Mouse (Mus musculus): ENCODE data around the gene Mfsd11. TPM values are rescaled to one million over a fixed set of nuclear protein-coding genes. Genes with fewer than 3 reads are reported as not detected.

The Mfsd11 gene
- polyA plus RNA-seq, 1 experiment: 36.6 TPM

DNA sequence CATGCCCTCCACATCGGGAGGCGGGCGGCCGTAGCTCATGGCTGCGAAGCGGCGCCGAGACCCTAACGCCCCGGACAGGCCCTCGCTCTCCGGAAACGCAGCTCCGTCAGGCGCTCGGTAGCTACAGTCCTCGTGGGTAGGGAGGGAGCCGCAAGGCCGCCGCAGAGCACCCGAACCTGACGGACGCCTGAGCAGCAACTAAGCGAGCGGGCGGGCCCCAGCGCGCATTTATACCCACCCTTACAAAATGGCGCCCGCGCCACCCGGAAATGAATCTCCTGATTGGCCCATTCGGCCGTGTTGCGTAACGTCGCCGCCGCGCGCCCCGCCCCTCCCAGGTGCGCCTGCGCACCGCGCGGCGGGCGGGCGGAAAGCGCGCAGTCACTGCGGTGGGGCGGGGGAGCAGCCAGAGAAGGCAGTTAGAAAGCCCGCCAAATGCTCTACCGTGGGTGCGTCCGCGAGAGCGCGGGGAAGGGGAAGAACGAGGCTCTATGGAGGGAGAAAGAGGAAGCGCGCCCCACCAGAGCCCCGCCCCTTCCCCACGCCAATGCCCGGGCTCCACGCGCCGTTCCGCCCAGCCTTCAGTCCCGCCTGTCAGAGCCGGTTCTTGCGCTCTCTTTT is 761 bp downstream of the Mfsd11 start, which contains the start of gene Srsf2:
TSS of gene Srsf2 (minus strand) at position 204 of the 621 bp plus-strand sequence.
- H3K4me1 ChIP-seq (ENCODE audit: control insufficient read depth, insufficient read depth, low read length): peaks cover 8% of the 10 kb centered on the region
- peak; percentile 99 for TF ChIP-seq POLR2A (IDR thresholded peaks at IDR 0.05; ENCODE audit: low read depth, low read length)
- TF ChIP-seq CTCF (IDR thresholded peaks at IDR 0.05; ENCODE audit: borderline replicate concordance, insufficient read depth, low read length): no peak
- peak within 1 kb of the TSS; percentile 95 for H3K27ac ChIP-seq (ENCODE audit: insufficient read depth, low read length)
- peak within 1 kb of the TSS; percentile 96 for H3K4me3 ChIP-seq (ENCODE audit: insufficient read depth, low read length)

DNA sequence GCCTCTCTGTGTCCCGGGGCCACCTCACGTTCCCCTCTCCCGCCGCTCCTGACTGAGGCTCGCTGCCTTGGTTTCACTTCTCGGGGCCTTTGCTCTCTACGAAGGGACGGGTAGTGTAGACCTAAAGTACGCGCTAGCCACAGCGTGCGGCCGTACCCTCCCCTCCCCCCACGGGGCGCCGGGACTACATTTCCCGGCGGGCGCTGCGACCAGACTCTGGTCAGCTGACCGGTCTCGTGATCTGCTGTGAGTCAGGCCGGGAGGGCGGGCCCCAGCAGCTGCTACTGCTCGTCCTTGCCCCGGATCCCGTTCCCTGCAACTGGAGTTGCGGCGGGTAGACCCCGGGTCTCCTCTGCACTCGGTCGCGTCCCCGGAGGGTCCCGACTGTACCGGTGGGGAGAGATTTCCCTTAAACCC is 1.3 kb downstream of the Mfsd11 start:
- Histone ChIP-seq H3K27ac (ENCODE audit: insufficient read depth, low read length) (peak overlapping the region; percentile 95), H3K4me3 (ENCODE audit: insufficient read depth, low read length) (peak overlapping the region; percentile 84), H3K4me1 (ENCODE audit: control insufficient read depth, insufficient read depth, low read length) (peaks cover 7% of the 10 kb centered on the region)
- TF ChIP-seq POLR2A (IDR thresholded peaks at IDR 0.05; ENCODE audit: low read depth, low read length) (peak; percentile 84), CTCF (IDR thresholded peaks at IDR 0.05; ENCODE audit: borderline replicate concordance, insufficient read depth, low read length) (no peak)

DNA sequence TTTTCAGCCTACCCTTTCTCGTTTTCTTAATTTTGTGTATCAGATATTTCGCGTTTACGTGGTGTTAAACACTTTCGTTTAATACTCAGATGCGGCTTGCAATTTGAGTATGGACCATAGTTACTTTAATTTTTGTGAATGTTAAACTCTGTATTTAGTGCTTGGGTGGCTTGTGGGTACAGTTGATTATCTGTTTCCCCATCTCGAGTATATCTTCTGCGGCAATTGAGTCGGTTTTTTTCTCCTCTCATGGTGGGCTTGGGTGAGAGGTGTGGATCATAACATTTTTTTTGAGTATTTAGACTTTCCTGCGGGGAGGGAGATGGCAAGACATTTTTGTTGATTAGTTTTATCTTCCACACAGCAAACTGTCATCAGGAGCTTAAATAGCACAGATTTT is 2.0 kb downstream of the Mfsd11 start:
- TF ChIP-seq CTCF (IDR thresholded peaks at IDR 0.05; ENCODE audit: borderline replicate concordance, insufficient read depth, low read length): no peak
- no peak for TF ChIP-seq POLR2A (IDR thresholded peaks at IDR 0.05; ENCODE audit: low read depth, low read length)
- Histone ChIP-seq H3K4me1 (ENCODE audit: control insufficient read depth, insufficient read depth, low read length) (peaks cover 6% of the 10 kb centered on the region), H3K4me3 (ENCODE audit: insufficient read depth, low read length) (peak overlapping the region; percentile 84), H3K27ac (ENCODE audit: insufficient read depth, low read length) (peak overlapping the region; percentile 47)

DNA sequence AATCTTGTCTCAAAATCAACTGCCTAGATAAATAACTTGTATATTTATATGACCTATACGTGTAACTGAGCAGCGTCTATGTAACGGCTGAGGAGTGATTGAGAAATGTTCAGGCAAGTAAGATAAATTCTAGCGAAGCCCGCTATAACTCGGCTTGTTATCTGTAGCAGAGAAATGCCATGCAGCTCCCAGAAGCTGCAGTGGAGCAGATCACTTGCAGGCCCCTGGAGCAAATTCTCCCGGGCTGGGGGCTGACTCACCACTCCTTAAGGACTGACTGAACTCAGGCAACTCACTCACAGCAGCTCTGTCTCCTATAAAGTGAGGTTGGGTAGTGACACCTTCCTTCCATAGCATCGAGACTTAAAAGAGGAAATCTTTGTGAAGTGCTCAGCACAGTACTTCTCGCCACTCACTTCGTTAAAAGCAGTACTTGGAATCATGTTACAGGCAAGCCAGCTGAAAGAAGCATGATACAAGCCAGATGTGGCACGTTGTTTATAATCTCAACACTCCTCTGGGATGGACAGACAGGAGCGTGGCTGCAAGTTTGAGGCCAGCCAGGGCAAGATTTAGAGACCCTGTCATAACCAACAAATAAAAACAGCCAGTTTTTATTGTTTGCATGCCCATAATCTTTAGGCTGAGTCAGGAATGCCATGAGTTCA is 5.1 kb downstream of the Mfsd11 start:
- Histone ChIP-seq H3K4me1 (ENCODE audit: control insufficient read depth, insufficient read depth, low read length) (peaks cover 6% of the 10 kb centered on the region), H3K27ac (ENCODE audit: insufficient read depth, low read length) (peak overlapping the region; percentile 20; the same call in 1 of the 2 replicates), H3K4me3 (ENCODE audit: insufficient read depth, low read length) (no peak overlapping the region)
- TF ChIP-seq POLR2A (IDR thresholded peaks at IDR 0.05; ENCODE audit: low read depth, low read length) (no peak), CTCF (IDR thresholded peaks at IDR 0.05; ENCODE audit: borderline replicate concordance, insufficient read depth, low read length) (no peak)

DNA sequence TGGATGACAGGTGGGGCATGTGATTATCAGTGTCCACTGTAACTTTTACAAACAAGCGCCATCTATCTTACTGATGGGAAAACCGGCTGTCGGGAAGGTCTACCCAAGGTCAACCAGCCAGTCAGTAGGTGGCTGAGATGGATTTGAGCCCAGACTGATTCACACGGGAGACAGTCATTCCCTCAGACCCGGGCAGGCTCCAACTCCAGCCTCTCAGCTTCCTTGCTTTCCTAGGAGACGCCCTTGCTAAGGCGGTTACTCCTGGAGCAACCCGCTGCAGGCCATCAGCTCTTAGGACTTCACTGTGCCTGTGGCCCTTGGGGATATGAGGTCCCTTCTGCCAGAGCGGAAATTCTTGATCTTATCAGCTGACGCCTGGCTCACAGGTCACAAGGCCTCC is 12.2 kb downstream of the Mfsd11 start:
- H3K4me1 ChIP-seq (ENCODE audit: control insufficient read depth, insufficient read depth, low read length): no peaks in the 10 kb centered on the region
- TF ChIP-seq CTCF (IDR thresholded peaks at IDR 0.05; ENCODE audit: borderline replicate concordance, insufficient read depth, low read length) (no peak), POLR2A (IDR thresholded peaks at IDR 0.05; ENCODE audit: low read depth, low read length) (no peak)
- no peak overlapping the region for H3K27ac ChIP-seq (ENCODE audit: insufficient read depth, low read length)
- no peak overlapping the region for H3K4me3 ChIP-seq (ENCODE audit: insufficient read depth, low read length)

DNA sequence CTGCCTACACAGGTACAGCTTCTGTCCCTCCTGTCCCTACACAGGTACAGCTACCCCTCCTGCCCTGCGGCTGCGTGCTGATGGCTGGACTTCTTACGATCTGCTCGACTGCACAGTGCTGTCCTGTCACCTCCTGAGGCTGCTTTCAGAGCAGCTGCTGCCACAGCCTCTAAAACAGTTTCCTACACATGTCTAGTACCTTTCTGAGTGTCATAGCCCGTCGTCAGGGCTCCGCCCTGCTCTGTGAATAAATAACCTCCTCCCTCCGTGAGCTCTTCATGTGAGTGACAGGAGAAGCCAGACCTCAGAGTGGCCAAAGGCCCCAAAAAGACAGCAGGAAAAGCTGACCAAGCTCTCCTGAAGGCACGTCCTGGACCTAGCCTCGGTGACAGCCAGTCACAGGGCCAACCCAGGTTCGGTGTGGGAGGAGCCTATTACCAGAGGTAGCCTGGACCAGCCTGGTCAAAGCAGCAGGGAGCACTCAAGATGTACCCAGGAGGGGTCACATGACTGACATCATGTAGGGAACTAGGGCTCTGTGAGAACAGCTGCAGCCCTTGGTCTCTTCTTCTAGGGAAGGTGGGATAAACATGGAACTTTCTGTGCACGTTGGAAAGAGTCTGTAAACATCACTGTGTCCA is 13.8 kb downstream of the Mfsd11 start:
- H3K27ac ChIP-seq (ENCODE audit: insufficient read depth, low read length): no peak overlapping the region
- H3K4me1 ChIP-seq (ENCODE audit: control insufficient read depth, insufficient read depth, low read length): no peaks in the 10 kb centered on the region
- TF ChIP-seq POLR2A (IDR thresholded peaks at IDR 0.05; ENCODE audit: low read depth, low read length): no peak
- H3K4me3 ChIP-seq (ENCODE audit: insufficient read depth, low read length): no peak overlapping the region

DNA sequence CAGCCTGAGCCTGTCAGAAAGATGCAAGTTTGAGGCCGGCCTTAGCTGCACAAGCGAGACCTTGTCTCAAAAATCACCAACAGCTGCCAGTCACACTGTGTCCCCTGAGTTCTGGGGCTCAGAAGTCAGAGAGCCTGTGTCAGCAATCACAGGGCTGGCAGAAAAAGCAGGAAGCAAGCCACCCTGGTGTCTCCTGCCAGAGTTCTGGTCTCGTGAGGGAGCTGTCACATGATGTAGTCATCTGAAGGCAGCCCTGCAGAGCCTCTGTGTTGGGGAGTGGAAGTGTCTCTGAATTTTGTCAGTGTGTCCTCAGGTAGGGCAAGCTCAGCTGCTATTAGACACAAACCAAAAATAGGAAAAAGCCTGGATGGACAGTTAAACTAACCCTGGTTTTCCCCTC is 15.9 kb downstream of the Mfsd11 start:
- no peaks in the 10 kb centered on the region for H3K4me1 ChIP-seq (ENCODE audit: control insufficient read depth, insufficient read depth, low read length)
- H3K27ac ChIP-seq (ENCODE audit: insufficient read depth, low read length): no peak overlapping the region
- no peak for TF ChIP-seq POLR2A (IDR thresholded peaks at IDR 0.05; ENCODE audit: low read depth, low read length)
- TF ChIP-seq CTCF (IDR thresholded peaks at IDR 0.05; ENCODE audit: borderline replicate concordance, insufficient read depth, low read length): no peak
- H3K4me3 ChIP-seq (ENCODE audit: insufficient read depth, low read length): no peak overlapping the region

DNA sequence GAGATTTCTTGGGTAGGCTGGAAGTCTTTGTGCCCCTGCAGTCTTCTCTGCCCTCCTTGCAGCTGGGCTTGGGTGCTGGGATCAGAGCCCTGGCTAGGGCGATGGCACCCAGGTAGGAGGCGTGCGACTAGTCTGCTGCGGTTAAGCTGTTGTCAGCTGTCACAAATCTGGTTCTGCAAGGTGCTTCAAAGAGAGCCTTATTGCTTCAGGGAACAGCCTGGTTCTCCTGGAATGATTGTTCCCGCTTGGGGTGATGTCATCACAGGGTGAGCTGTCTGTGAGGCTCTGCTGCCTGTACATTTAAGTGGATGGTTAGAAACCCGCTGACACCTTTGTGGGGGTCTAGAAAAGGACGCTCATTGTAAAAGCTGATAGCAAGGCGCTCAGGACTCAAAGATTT is 17.0 kb downstream of the Mfsd11 start:
- TF ChIP-seq CTCF (IDR thresholded peaks at IDR 0.05; ENCODE audit: borderline replicate concordance, insufficient read depth, low read length) (no peak), POLR2A (IDR thresholded peaks at IDR 0.05; ENCODE audit: low read depth, low read length) (no peak)
- Histone ChIP-seq H3K4me3 (ENCODE audit: insufficient read depth, low read length) (no peak overlapping the region), H3K4me1 (ENCODE audit: control insufficient read depth, insufficient read depth, low read length) (no peaks in the 10 kb centered on the region), H3K27ac (ENCODE audit: insufficient read depth, low read length) (no peak overlapping the region)

DNA sequence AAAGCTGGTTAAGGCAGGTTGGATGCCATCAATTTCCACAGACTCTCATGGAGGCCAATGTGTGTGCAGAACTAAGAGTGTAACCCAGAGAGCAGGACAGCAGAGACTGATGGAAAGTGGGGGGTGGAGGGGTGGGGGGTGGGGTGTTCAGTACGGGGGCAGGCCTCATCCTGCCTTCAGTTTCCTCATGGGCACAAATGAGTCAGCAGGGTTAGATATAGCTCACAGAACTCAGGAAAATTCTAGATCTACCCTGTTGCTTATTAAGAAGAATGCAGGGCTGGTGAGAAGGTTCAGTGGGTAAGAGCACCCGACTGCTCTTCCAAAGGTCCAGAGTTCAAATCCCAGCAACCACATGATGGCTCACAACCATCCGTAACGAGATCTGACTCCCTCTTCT is 17.4 kb downstream of the Mfsd11 start:
- Histone ChIP-seq H3K4me1 (ENCODE audit: control insufficient read depth, insufficient read depth, low read length) (no peaks in the 10 kb centered on the region), H3K4me3 (ENCODE audit: insufficient read depth, low read length) (no peak overlapping the region), H3K27ac (ENCODE audit: insufficient read depth, low read length) (no peak overlapping the region)
- TF ChIP-seq CTCF (IDR thresholded peaks at IDR 0.05; ENCODE audit: borderline replicate concordance, insufficient read depth, low read length): no peak
- TF ChIP-seq POLR2A (IDR thresholded peaks at IDR 0.05; ENCODE audit: low read depth, low read length): no peak

DNA sequence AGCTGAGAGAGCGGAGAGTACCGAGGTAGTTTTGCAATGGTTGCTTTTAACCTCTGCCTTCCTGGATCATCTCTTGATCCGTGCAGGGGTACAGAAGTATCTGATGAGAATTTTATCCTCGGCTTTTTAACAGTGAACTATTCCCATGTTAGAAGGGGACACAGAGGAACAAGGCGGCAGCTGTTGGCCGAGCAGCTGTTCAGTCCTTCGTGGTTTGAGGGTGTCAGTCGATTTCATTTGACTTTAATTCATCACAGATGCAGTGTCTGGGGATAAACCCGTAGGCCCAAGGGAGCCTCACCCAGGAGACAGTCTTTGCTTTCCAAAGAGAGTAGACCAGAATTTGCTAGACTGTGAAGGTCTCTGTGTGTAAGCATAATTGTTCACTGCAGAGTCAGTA is 19.3 kb downstream of the Mfsd11 start:
- Histone ChIP-seq H3K4me1 (ENCODE audit: control insufficient read depth, insufficient read depth, low read length) (no peaks in the 10 kb centered on the region), H3K4me3 (ENCODE audit: insufficient read depth, low read length) (no peak overlapping the region), H3K27ac (ENCODE audit: insufficient read depth, low read length) (no peak overlapping the region)
- TF ChIP-seq CTCF (IDR thresholded peaks at IDR 0.05; ENCODE audit: borderline replicate concordance, insufficient read depth, low read length) (no peak), POLR2A (IDR thresholded peaks at IDR 0.05; ENCODE audit: low read depth, low read length) (no peak)

Data from embryonic fibroblast, embryonic 13.5 days (primary cell).